Mouse (Mus musculus): ENCODE data around the gene Rab3c.

Gene Rab3c

GRCm38 (mm10) chr13:110019774-110020173, 261.0 kb downstream of the Rab3c start:
- no peak for DNase-seq (ENCODE audit: low read depth, low spot score)

- DNase-seq (ENCODE audit: low read depth, low spot score): no peak
Measured at GRCm38 (mm10) chr13:110018941-110019743, 261.7 kb downstream of the Rab3c start.

GRCm38 (mm10) chr13:110018431-110018901, 262.3 kb downstream of the Rab3c start:
- peak; percentile 38 for DNase-seq (ENCODE audit: low read depth, low spot score)

GRCm38 (mm10) chr13:110012029-110012428, 268.8 kb downstream of the Rab3c start:
- no peak for DNase-seq (ENCODE audit: low read depth, low spot score)

DNA sequence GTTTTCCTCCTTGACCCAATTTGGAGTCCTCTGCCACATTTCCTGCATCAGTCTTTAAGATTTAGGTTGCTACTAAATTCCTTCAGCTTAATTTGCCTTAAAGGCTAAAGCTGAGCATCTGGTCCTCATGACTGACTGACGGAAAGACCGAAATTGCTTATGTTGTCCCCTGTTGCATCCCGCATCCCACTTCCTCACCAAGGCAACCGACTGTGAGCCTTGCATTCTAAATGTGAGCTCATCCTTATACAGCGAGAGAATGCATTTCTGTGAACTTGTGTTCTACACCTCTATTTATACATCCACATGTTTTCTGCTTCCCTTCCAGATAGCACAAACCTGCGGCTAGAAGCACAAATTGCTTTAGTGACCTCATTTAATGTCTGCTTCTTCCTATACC, 269.9 kb downstream of the Rab3c start:
- no peak for DNase-seq (ENCODE audit: low read depth, low spot score)

GRCm38 (mm10) chr13:110008539-110008938, 272.3 kb downstream of the Rab3c start:
- no peak for DNase-seq (ENCODE audit: low read depth, low spot score)

DNA sequence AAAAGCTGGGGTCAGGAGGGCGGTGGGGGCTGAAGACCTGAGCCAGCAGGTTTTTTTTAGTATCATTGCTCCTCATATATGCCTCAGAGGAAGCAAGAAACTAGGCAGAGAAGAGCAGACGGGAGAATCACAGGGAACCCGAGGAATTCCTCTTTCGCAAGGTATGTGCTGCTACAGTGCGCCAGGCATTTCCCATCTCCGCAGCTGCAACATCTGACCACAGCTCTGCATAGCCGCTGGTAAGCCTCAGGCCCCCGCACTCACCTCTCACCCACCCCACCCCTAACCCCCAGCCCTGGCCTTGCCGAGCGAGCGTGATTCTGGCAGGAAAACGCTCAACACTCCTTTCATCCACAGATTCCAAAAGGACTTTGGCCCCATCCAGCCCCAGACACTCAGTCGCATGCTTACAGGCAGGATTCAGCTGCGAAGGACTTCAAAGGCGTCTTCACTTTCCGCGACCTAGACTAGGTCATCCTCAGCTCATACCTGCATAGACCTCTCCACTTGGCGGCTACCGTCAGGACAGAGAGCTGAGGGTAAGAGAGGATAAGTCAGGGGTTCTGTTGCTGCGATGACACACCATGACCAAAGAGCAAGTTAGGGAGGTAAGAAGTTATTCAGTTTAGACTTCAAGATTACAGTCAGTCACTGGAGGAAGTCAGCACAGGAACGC, 274.6 kb downstream of the Rab3c start:
- no peak for DNase-seq (ENCODE audit: low read depth, low spot score)
